Mouse (Mus musculus): ENCODE results near the gene Entpd8. TPM values are rescaled to one million over a fixed set of nuclear protein-coding genes. Genes with fewer than 3 reads are reported as not detected.

Entpd8 gene
- total RNA-seq, 1 experiment: not detected

GRCm38 (mm10) chr2:25099703-25100102 is 19.6 kb downstream of the Entpd8 start:
- Histone ChIP-seq H3K9me3 (ENCODE audit: control insufficient read depth, insufficient read depth, low read depth, low read length) (no peaks in the 10 kb centered on the region), H3K27ac (ENCODE audit: insufficient read depth, low read depth, low read length, poor library complexity, severe bottlenecking) (no peak overlapping the region), H3K4me3 (ENCODE audit: insufficient read depth in 1 of 2, low read depth in 1 of 2, low read length in 2 of 2, poor library complexity in 1 of 2, severe bottlenecking in 1 of 2) (no peak overlapping the region), H3K4me1 (ENCODE audit: control insufficient read depth in 2 of 2, insufficient read depth in 2 of 2, low read length in 2 of 2, poor library complexity in 1 of 2) (peaks cover 0 to 5% of the 10 kb centered on the region in 2 experiments; a peak in 1 of 4 replicates), H3K36me3 (ENCODE audit: control insufficient read depth, insufficient read depth, low read length, poor library complexity, severe bottlenecking) (no peaks in the 10 kb centered on the region), H3K9ac (ENCODE audit: insufficient read depth, low read depth, low read length, poor library complexity, severe bottlenecking) (no peak overlapping the region)
- no peak for DNase-seq (ENCODE audit: low read depth, low spot score)
- TF ChIP-seq ZNF384 (IDR thresholded peaks at IDR 0.05; ENCODE audit: low read depth, low read length) (no peak), CHD2 (IDR thresholded peaks at IDR 0.05; ENCODE audit: low read depth, low read length) (no peak), ZC3H11A (IDR thresholded peaks at IDR 0.05; ENCODE audit: borderline replicate concordance, low read depth, low read length) (no peak), MAFK (IDR thresholded peaks at IDR 0.05; ENCODE audit: insufficient read depth, low read depth, low read length) (no peak), HCFC1 (IDR thresholded peaks at IDR 0.05; ENCODE audit: borderline replicate concordance, insufficient read depth, low read length) (no peak)
- in situ Hi-C loops (cut with MboI; ENCODE audit: low sequenced_read_pairs in 2 of 2, unreplicated experiment in 2 of 2): no loop called here

- Histone ChIP-seq H3K27ac (ENCODE audit: insufficient read depth, low read depth, low read length, poor library complexity, severe bottlenecking) (no peak overlapping the region), H3K4me3 (ENCODE audit: insufficient read depth in 1 of 2, low read depth in 1 of 2, low read length in 2 of 2, poor library complexity in 1 of 2, severe bottlenecking in 1 of 2) (no peak overlapping the region), H3K4me1 (ENCODE audit: control insufficient read depth in 2 of 2, insufficient read depth in 2 of 2, low read length in 2 of 2, poor library complexity in 1 of 2) (no peaks in the 10 kb centered on the region), H3K9me3 (ENCODE audit: control insufficient read depth, insufficient read depth, low read depth, low read length) (no peaks in the 10 kb centered on the region), H3K36me3 (ENCODE audit: control insufficient read depth, insufficient read depth, low read length, poor library complexity, severe bottlenecking) (no peaks in the 10 kb centered on the region; the same call in 1 of the 2 replicates), H3K9ac (ENCODE audit: insufficient read depth, low read depth, low read length, poor library complexity, severe bottlenecking) (no peak overlapping the region)
- in situ Hi-C loops (cut with MboI; ENCODE audit: low sequenced_read_pairs in 2 of 2, unreplicated experiment in 2 of 2): no loop called here
- no peak for DNase-seq (ENCODE audit: low read depth, low spot score)
- no peak for TF ChIP-seq MAFK (IDR thresholded peaks at IDR 0.05; ENCODE audit: insufficient read depth, low read depth, low read length)
- TF ChIP-seq HCFC1 (IDR thresholded peaks at IDR 0.05; ENCODE audit: borderline replicate concordance, insufficient read depth, low read length): no peak
- TF ChIP-seq ZNF384 (IDR thresholded peaks at IDR 0.05; ENCODE audit: low read depth, low read length): no peak
- TF ChIP-seq ZC3H11A (IDR thresholded peaks at IDR 0.05; ENCODE audit: borderline replicate concordance, low read depth, low read length): no peak
- no peak for TF ChIP-seq CHD2 (IDR thresholded peaks at IDR 0.05; ENCODE audit: low read depth, low read length)
Measured at GRCm38 (mm10) chr2:25104122-25104521, 24.0 kb downstream of the Entpd8 start.

- no peak for TF ChIP-seq ZNF384 (IDR thresholded peaks at IDR 0.05; ENCODE audit: low read depth, low read length)
- TF ChIP-seq MAFK (IDR thresholded peaks at IDR 0.05; ENCODE audit: insufficient read depth, low read depth, low read length): no peak
- TF ChIP-seq CHD2 (IDR thresholded peaks at IDR 0.05; ENCODE audit: low read depth, low read length): no peak
- no peak for TF ChIP-seq ZC3H11A (IDR thresholded peaks at IDR 0.05; ENCODE audit: borderline replicate concordance, low read depth, low read length)
- no peak for TF ChIP-seq HCFC1 (IDR thresholded peaks at IDR 0.05; ENCODE audit: borderline replicate concordance, insufficient read depth, low read length)
- H3K4me1 ChIP-seq (ENCODE audit: control insufficient read depth in 2 of 2, insufficient read depth in 2 of 2, low read length in 2 of 2, poor library complexity in 1 of 2): no peaks in the 10 kb centered on the region
- no peak overlapping the region for H3K9ac ChIP-seq (ENCODE audit: insufficient read depth, low read depth, low read length, poor library complexity, severe bottlenecking)
- no peaks in the 10 kb centered on the region; the same call in 1 of the 2 replicates for H3K36me3 ChIP-seq (ENCODE audit: control insufficient read depth, insufficient read depth, low read length, poor library complexity, severe bottlenecking)
- no peaks in the 10 kb centered on the region for H3K9me3 ChIP-seq (ENCODE audit: control insufficient read depth, insufficient read depth, low read depth, low read length)
- in situ Hi-C loops (cut with MboI; ENCODE audit: low sequenced_read_pairs in 2 of 2, unreplicated experiment in 2 of 2): no loop called here
- DNase-seq (ENCODE audit: low read depth, low spot score): no peak
- no peak overlapping the region for H3K4me3 ChIP-seq (ENCODE audit: insufficient read depth in 1 of 2, low read depth in 1 of 2, low read length in 2 of 2, poor library complexity in 1 of 2, severe bottlenecking in 1 of 2)
- H3K27ac ChIP-seq (ENCODE audit: insufficient read depth, low read depth, low read length, poor library complexity, severe bottlenecking): no peak overlapping the region
Measured at GRCm38 (mm10) chr2:25106045-25106444, 25.9 kb downstream of the Entpd8 start.

GRCm38 (mm10) chr2:25109487-25109886 is 29.4 kb downstream of the Entpd8 start:
- no peak overlapping the region; the same call in 1 of the 2 replicates for H3K27ac ChIP-seq (ENCODE audit: insufficient read depth, low read depth, low read length, poor library complexity, severe bottlenecking)
- TF ChIP-seq ZNF384 (IDR thresholded peaks at IDR 0.05; ENCODE audit: low read depth, low read length): no peak
- H3K36me3 ChIP-seq (ENCODE audit: control insufficient read depth, insufficient read depth, low read length, poor library complexity, severe bottlenecking): no peaks in the 10 kb centered on the region; the same call in 1 of the 2 replicates
- no peaks in the 10 kb centered on the region for H3K9me3 ChIP-seq (ENCODE audit: control insufficient read depth, insufficient read depth, low read depth, low read length)
- no peak overlapping the region for H3K9ac ChIP-seq (ENCODE audit: insufficient read depth, low read depth, low read length, poor library complexity, severe bottlenecking)
- no peak overlapping the region for H3K4me3 ChIP-seq (ENCODE audit: insufficient read depth in 1 of 2, low read depth in 1 of 2, low read length in 2 of 2, poor library complexity in 1 of 2, severe bottlenecking in 1 of 2)
- no peak for DNase-seq (ENCODE audit: low read depth, low spot score)
- no peaks in the 10 kb centered on the region for H3K4me1 ChIP-seq (ENCODE audit: control insufficient read depth in 2 of 2, insufficient read depth in 2 of 2, low read length in 2 of 2, poor library complexity in 1 of 2)
- in situ Hi-C loops (cut with MboI; ENCODE audit: low sequenced_read_pairs in 2 of 2, unreplicated experiment in 2 of 2): no loop called here

GRCm38 (mm10) chr2:25110505-25111183 is 30.5 kb downstream of the Entpd8 start:
- Histone ChIP-seq H3K36me3 (ENCODE audit: control insufficient read depth, insufficient read depth, low read length, poor library complexity, severe bottlenecking) (no peaks in the 10 kb centered on the region; the same call in 1 of the 2 replicates), H3K9ac (ENCODE audit: insufficient read depth, low read depth, low read length, poor library complexity, severe bottlenecking) (no peak overlapping the region), H3K4me3 (ENCODE audit: insufficient read depth in 1 of 2, low read depth in 1 of 2, low read length in 2 of 2, poor library complexity in 1 of 2, severe bottlenecking in 1 of 2) (no peak overlapping the region), H3K9me3 (ENCODE audit: control insufficient read depth, insufficient read depth, low read depth, low read length) (no peaks in the 10 kb centered on the region), H3K4me1 (ENCODE audit: control insufficient read depth in 2 of 2, insufficient read depth in 2 of 2, low read length in 2 of 2, poor library complexity in 1 of 2) (no peaks in the 10 kb centered on the region), H3K27ac (ENCODE audit: insufficient read depth, low read depth, low read length, poor library complexity, severe bottlenecking) (no peak overlapping the region)
- TF ChIP-seq MAFK (IDR thresholded peaks at IDR 0.05; ENCODE audit: insufficient read depth, low read depth, low read length): no peak
- no peak for TF ChIP-seq HCFC1 (IDR thresholded peaks at IDR 0.05; ENCODE audit: borderline replicate concordance, insufficient read depth, low read length)
- TF ChIP-seq ZC3H11A (IDR thresholded peaks at IDR 0.05; ENCODE audit: borderline replicate concordance, low read depth, low read length): no peak
- TF ChIP-seq ZNF384 (IDR thresholded peaks at IDR 0.05; ENCODE audit: low read depth, low read length): no peak
- TF ChIP-seq CHD2 (IDR thresholded peaks at IDR 0.05; ENCODE audit: low read depth, low read length): no peak
- in situ Hi-C loops (cut with MboI; ENCODE audit: low sequenced_read_pairs in 2 of 2, unreplicated experiment in 2 of 2): no loop called here
- no peak for DNase-seq (ENCODE audit: low read depth, low spot score)

Measured in ES-E14 (cell line).